Mouse (Mus musculus) kidney, adult 9 months (tissue): ENCODE measurements around the gene Usp6nl.

Source experiments
- DNase-seq: peaks from one replicate; pipeline ENCODE4 v3.0.0; 2022

The Usp6nl gene

GRCm38 (mm10) chr2:6322376-6322901 lies at the start of gene Usp6nl:
TSS of gene Usp6nl (plus strand) at chr2:6322667.
- DNase-seq, result peak; percentile 91

GRCm38 (mm10) chr2:6273392-6273845 lies 49.0 kb upstream of the Usp6nl start:
- DNase-seq, result peak; percentile 6

GRCm38 (mm10) chr2:6278813-6279530 lies 43.5 kb upstream of the Usp6nl start:
- DNase-seq, result no peak

- no peak for DNase-seq
Observed at GRCm38 (mm10) chr2:6279614-6280301, 42.7 kb upstream of the Usp6nl start.

- no peak for DNase-seq
Observed at GRCm38 (mm10) chr2:6283569-6283968, 38.9 kb upstream of the Usp6nl start.

- no peak for DNase-seq
Observed at GRCm38 (mm10) chr2:6284784-6285183, 37.7 kb upstream of the Usp6nl start.

- no peak for DNase-seq
Observed at GRCm38 (mm10) chr2:6285794-6286193, 36.7 kb upstream of the Usp6nl start.

GRCm38 (mm10) chr2:6293825-6294444 lies 28.5 kb upstream of the Usp6nl start:
- no peak for DNase-seq

GRCm38 (mm10) chr2:6294993-6295628 lies 27.4 kb upstream of the Usp6nl start:
- DNase-seq, result no peak

- no peak for DNase-seq
Observed at GRCm38 (mm10) chr2:6304768-6305167, 17.7 kb upstream of the Usp6nl start.

- DNase-seq, result no peak
Observed at GRCm38 (mm10) chr2:6306861-6307260, 15.6 kb upstream of the Usp6nl start.

GRCm38 (mm10) chr2:6309373-6309821 lies 13.1 kb upstream of the Usp6nl start:
- DNase-seq, result no peak

- no peak for DNase-seq
Observed at GRCm38 (mm10) chr2:6312764-6313163, 9.7 kb upstream of the Usp6nl start.

GRCm38 (mm10) chr2:6313733-6314132 lies 8.7 kb upstream of the Usp6nl start:
- DNase-seq, result no peak

- DNase-seq, result no peak
Observed at GRCm38 (mm10) chr2:6320153-6320552, 2.3 kb upstream of the Usp6nl start.

GRCm38 (mm10) chr2:6321769-6322375 lies 595 bp upstream of the Usp6nl start:
- peak; percentile 23 for DNase-seq

GRCm38 (mm10) chr2:6322938-6323521 lies 563 bp downstream of the Usp6nl start:
- peak; percentile 56 for DNase-seq

- no peak for DNase-seq
Observed at GRCm38 (mm10) chr2:6325646-6326045, 3.2 kb downstream of the Usp6nl start.

GRCm38 (mm10) chr2:6328927-6329326 lies 6.5 kb downstream of the Usp6nl start:
- no peak for DNase-seq

GRCm38 (mm10) chr2:6330756-6331155 lies 8.3 kb downstream of the Usp6nl start:
- DNase-seq, result no peak

- peak; percentile 25 for DNase-seq
Observed at GRCm38 (mm10) chr2:6331324-6332137, 9.1 kb downstream of the Usp6nl start.
